Mouse (Mus musculus) gastrocnemius, postnatal 36 days (tissue): Measurements from ENCODE around the gene Mdm2. TPM values are rescaled to one million over a fixed set of nuclear protein-coding genes. Genes with fewer than 3 reads are reported as not detected.

Experiments used
- DNase-seq, 2 experiments: peaks; one replicate each; pipeline ENCODE4 v3.0.0; 2022
- intact Hi-C: fragments of 180-260 bp; cut with DNase I; formaldehyde crosslinking; loops from one replicate; pipeline ENCODE4 v1.15.1; 2025
- total RNA-seq, 2 experiments: library from RNA; stranded (reverse); gene quantifications; 2 replicates each; pipeline ENCODE4 v1.2.3; 2021

The Mdm2 gene
- total RNA-seq, 2 experiments from 2014 or later: 40.8 to 44.9 TPM

GRCm38 (mm10) chr10:117687577-117687976 is 23.0 kb downstream of the Mdm2 start:
- intact Hi-C loops: no loop called here
- no peak for DNase-seq

- no peak for DNase-seq
- intact Hi-C loops: no loop called here
These were observed 23.5 kb downstream of the Mdm2 start for GRCm38 (mm10) chr10:117687018-117687417.

- no peak for DNase-seq
- intact Hi-C loops: no loop called here
These were observed 24.5 kb downstream of the Mdm2 start for GRCm38 (mm10) chr10:117685849-117686591.

- intact Hi-C loops: no loop called here
- no peak for DNase-seq
These were observed 25.2 kb downstream of the Mdm2 start for GRCm38 (mm10) chr10:117685171-117685848.

GRCm38 (mm10) chr10:117684298-117685170 is 26.0 kb downstream of the Mdm2 start:
- no peak for DNase-seq
- intact Hi-C loops: no loop called here

GRCm38 (mm10) chr10:117683734-117684037 is 26.9 kb downstream of the Mdm2 start:
- intact Hi-C loops: no loop called here

GRCm38 (mm10) chr10:117682858-117683733 is 27.5 kb downstream of the Mdm2 start:
- intact Hi-C loops: no loop called here
- DNase-seq: no peak

More at GRCm38 (mm10) chr10:117683734-117684037, 26.9 kb downstream of the Mdm2 start:
- DNase-seq: no peak

GRCm38 (mm10) chr10:117681999-117682857 is 28.3 kb downstream of the Mdm2 start:
- DNase-seq: peak in 1 of 2 experiments; percentile 43
- intact Hi-C loops: no loop called here

- DNase-seq: no peak
These were observed 29.0 kb downstream of the Mdm2 start for GRCm38 (mm10) chr10:117681543-117681942.

GRCm38 (mm10) chr10:117680868-117681513 is 29.6 kb downstream of the Mdm2 start:
- no peak for DNase-seq
- intact Hi-C loops: no loop called here

More at GRCm38 (mm10) chr10:117681543-117681942, 29.0 kb downstream of the Mdm2 start:
- intact Hi-C loops: no loop called here

GRCm38 (mm10) chr10:117679963-117680473 is 30.5 kb downstream of the Mdm2 start:
- no peak for DNase-seq
- intact Hi-C loops: no loop called here

- intact Hi-C loops: no loop called here
- no peak for DNase-seq
These were observed 31.4 kb downstream of the Mdm2 start for GRCm38 (mm10) chr10:117679029-117679686.

- intact Hi-C loops: no loop called here
These were observed 32.2 kb downstream of the Mdm2 start for GRCm38 (mm10) chr10:117678357-117678756.

GRCm38 (mm10) chr10:117677494-117678236 is 32.9 kb downstream of the Mdm2 start:
- intact Hi-C loops: loop anchor here (2.0 kb wide), 2 partner anchors 163 to 223 kb away; no protein-coding TSS in a partner anchor
- no peak for DNase-seq

More at GRCm38 (mm10) chr10:117678357-117678756, 32.2 kb downstream of the Mdm2 start:
- no peak for DNase-seq

GRCm38 (mm10) chr10:117676644-117677313 is 33.8 kb downstream of the Mdm2 start:
- intact Hi-C loops: loop anchor here (2.0 kb wide), 2 partner anchors 162 to 222 kb away; no protein-coding TSS in a partner anchor
- DNase-seq: no peak

- intact Hi-C loops: loop anchor here (2.0 kb wide), 2 partner anchors 161 to 221 kb away; no protein-coding TSS in a partner anchor
- DNase-seq: no peak
These were observed 34.4 kb downstream of the Mdm2 start for GRCm38 (mm10) chr10:117676036-117676643.
